Mouse (Mus musculus): ENCODE measurements at regions not wholly inside any gene's neighbourhood (a gene's known extent, or its start where the extent isn't known, plus 50 kb on each side); places are given as distances from the start of the nearest gene placed in this dataset.

GRCm38 (mm10) chr13:43724161-43724560 is 60.4 kb upstream of the Cd83 start:
- Histone ChIP-seq H3K4me3 (ENCODE audit: insufficient read depth, low read length) (no peak overlapping the region), H3K27ac (ENCODE audit: insufficient read depth, low read length) (no peak overlapping the region), H3K4me1 (ENCODE audit: control insufficient read depth, insufficient read depth, low read length) (no peaks in the 10 kb centered on the region)
- TF ChIP-seq CTCF (IDR thresholded peaks at IDR 0.05; ENCODE audit: extremely low read depth, insufficient read depth, low read length) = no peak
- no peak for TF ChIP-seq POLR2A (IDR thresholded peaks at IDR 0.05; ENCODE audit: extremely low read depth, insufficient read depth, low read length)

- no peak overlapping the region for H3K4me3 ChIP-seq (ENCODE audit: insufficient read depth, low read length)
- H3K27ac ChIP-seq (ENCODE audit: insufficient read depth, low read length) = no peak overlapping the region
- peak; percentile 88 for TF ChIP-seq CTCF (IDR thresholded peaks at IDR 0.05; ENCODE audit: extremely low read depth, insufficient read depth, low read length)
- no peak for TF ChIP-seq POLR2A (IDR thresholded peaks at IDR 0.05; ENCODE audit: extremely low read depth, insufficient read depth, low read length)
- no peaks in the 10 kb centered on the region for H3K4me1 ChIP-seq (ENCODE audit: control insufficient read depth, insufficient read depth, low read length)
These were observed 58.9 kb upstream of the Cd83 start for GRCm38 (mm10) chr13:43725698-43726097.

GRCm38 (mm10) chr13:43726895-43727341 is 57.7 kb upstream of the Cd83 start:
- no peak overlapping the region for H3K27ac ChIP-seq (ENCODE audit: insufficient read depth, low read length)
- TF ChIP-seq CTCF (IDR thresholded peaks at IDR 0.05; ENCODE audit: extremely low read depth, insufficient read depth, low read length) = no peak
- TF ChIP-seq POLR2A (IDR thresholded peaks at IDR 0.05; ENCODE audit: extremely low read depth, insufficient read depth, low read length) = no peak
- no peaks in the 10 kb centered on the region for H3K4me1 ChIP-seq (ENCODE audit: control insufficient read depth, insufficient read depth, low read length)
- H3K4me3 ChIP-seq (ENCODE audit: insufficient read depth, low read length) = no peak overlapping the region

- Histone ChIP-seq H3K4me3 (ENCODE audit: insufficient read depth, low read length) (no peak overlapping the region), H3K4me1 (ENCODE audit: control insufficient read depth, insufficient read depth, low read length) (no peaks in the 10 kb centered on the region), H3K27ac (ENCODE audit: insufficient read depth, low read length) (no peak overlapping the region)
- no peak for TF ChIP-seq CTCF (IDR thresholded peaks at IDR 0.05; ENCODE audit: extremely low read depth, insufficient read depth, low read length)
- no peak for TF ChIP-seq POLR2A (IDR thresholded peaks at IDR 0.05; ENCODE audit: extremely low read depth, insufficient read depth, low read length)
These were observed 55.0 kb upstream of the Cd83 start for GRCm38 (mm10) chr13:43729617-43730016.

GRCm38 (mm10) chr13:43733061-43733460 is 51.5 kb upstream of the Cd83 start:
- Histone ChIP-seq H3K4me3 (ENCODE audit: insufficient read depth, low read length) (no peak overlapping the region), H3K4me1 (ENCODE audit: control insufficient read depth, insufficient read depth, low read length) (no peaks in the 10 kb centered on the region), H3K27ac (ENCODE audit: insufficient read depth, low read length) (no peak overlapping the region)
- no peak for TF ChIP-seq POLR2A (IDR thresholded peaks at IDR 0.05; ENCODE audit: extremely low read depth, insufficient read depth, low read length)
- no peak for TF ChIP-seq CTCF (IDR thresholded peaks at IDR 0.05; ENCODE audit: extremely low read depth, insufficient read depth, low read length)

DNA sequence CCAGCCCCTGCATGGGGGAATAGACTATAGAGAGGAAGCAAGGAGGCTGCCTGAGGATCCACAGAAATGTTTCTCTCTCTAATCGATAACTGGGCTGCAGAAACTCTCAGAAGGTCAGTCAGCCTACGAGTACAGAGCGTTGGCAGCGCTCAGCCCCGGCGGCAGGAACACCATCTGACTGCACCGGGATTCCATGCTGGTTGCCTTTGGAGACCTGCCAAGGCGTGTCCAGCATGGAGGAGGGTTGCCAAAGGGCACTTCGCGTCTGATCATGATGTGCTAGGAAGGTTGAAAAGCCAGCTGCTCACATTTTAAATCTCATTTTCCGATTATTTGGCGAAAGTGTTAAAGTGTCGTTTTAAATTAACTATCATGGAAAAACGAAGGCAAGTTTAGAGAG is 49.9 kb upstream of the Cd83 start:
- Histone ChIP-seq H3K27ac (ENCODE audit: insufficient read depth, low read length) (no peak overlapping the region), H3K4me1 (ENCODE audit: control insufficient read depth, insufficient read depth, low read length) (no peaks in the 10 kb centered on the region), H3K4me3 (ENCODE audit: insufficient read depth, low read length) (no peak overlapping the region)
- no peak for TF ChIP-seq POLR2A (IDR thresholded peaks at IDR 0.05; ENCODE audit: extremely low read depth, insufficient read depth, low read length)
- no peak for TF ChIP-seq CTCF (IDR thresholded peaks at IDR 0.05; ENCODE audit: extremely low read depth, insufficient read depth, low read length)

Data from cortical plate, adult 2 months (tissue).